Mouse (Mus musculus) heart, postnatal 4 days (tissue): ENCODE data around the gene Aar2. TPM values are rescaled to one million over a fixed set of nuclear protein-coding genes. Genes with fewer than 3 reads are reported as not detected.

Experiments used
- DNase-seq: peaks from one replicate; pipeline ENCODE4 v3.0.0; 2021
- total RNA-seq, 2 experiments: library from RNA; stranded (reverse); gene quantifications; 2 replicates each; pipeline ENCODE4 v1.2.3; 2021

Gene Aar2
- total RNA-seq, 2 experiments from 2014 or later, result 17.3 to 17.8 TPM

GRCm38 (mm10) chr2:156569261-156569660 is 21.9 kb downstream of the Aar2 start:
- DNase-seq, result no peak

- no peak for DNase-seq
These were observed 24.1 kb downstream of the Aar2 start for GRCm38 (mm10) chr2:156571521-156571920.

- DNase-seq, result no peak
These were observed 29.6 kb downstream of the Aar2 start for GRCm38 (mm10) chr2:156576850-156577587.

- no peak for DNase-seq
These were observed 33.1 kb downstream of the Aar2 start for GRCm38 (mm10) chr2:156580507-156580906.

- DNase-seq, result no peak
These were observed 33.9 kb downstream of the Aar2 start for GRCm38 (mm10) chr2:156581244-156581643.

GRCm38 (mm10) chr2:156582887-156583286 is 35.5 kb downstream of the Aar2 start:
- peak; percentile 22 for DNase-seq

GRCm38 (mm10) chr2:156584154-156584796 is 36.9 kb downstream of the Aar2 start:
- DNase-seq, result peak; percentile 27

GRCm38 (mm10) chr2:156584797-156585471 is 37.5 kb downstream of the Aar2 start:
- DNase-seq, result peak; percentile 52

GRCm38 (mm10) chr2:156589481-156589880 is 42.1 kb downstream of the Aar2 start:
- DNase-seq, result no peak

GRCm38 (mm10) chr2:156594987-156595490 is 47.7 kb downstream of the Aar2 start:
- no peak for DNase-seq

- DNase-seq, result no peak
These were observed 55.2 kb downstream of the Aar2 start for GRCm38 (mm10) chr2:156602581-156602980.

- no peak for DNase-seq
These were observed 56.3 kb downstream of the Aar2 start for GRCm38 (mm10) chr2:156603671-156604070.

- no peak for DNase-seq
These were observed 57.8 kb downstream of the Aar2 start for GRCm38 (mm10) chr2:156605144-156605543.

- no peak for DNase-seq
These were observed 58.6 kb downstream of the Aar2 start for GRCm38 (mm10) chr2:156605971-156606370.

GRCm38 (mm10) chr2:156613081-156613540 is 65.7 kb downstream of the Aar2 start:
- DNase-seq, result peak; percentile 69

- DNase-seq, result peak; percentile 28
These were observed 66.3 kb downstream of the Aar2 start, which contains the start of gene Dlgap4 for GRCm38 (mm10) chr2:156613541-156614257. TSS of gene Dlgap4 (plus strand) at chr2:156613705.

- DNase-seq, result no peak
These were observed 66.8 kb downstream of the Aar2 start for GRCm38 (mm10) chr2:156614258-156614556.

- no peak for DNase-seq
These were observed 67.6 kb downstream of the Aar2 start for GRCm38 (mm10) chr2:156614661-156615654.

GRCm38 (mm10) chr2:156616513-156616912 is 69.1 kb downstream of the Aar2 start:
- DNase-seq, result no peak

- no peak for DNase-seq
These were observed 70.2 kb downstream of the Aar2 start for GRCm38 (mm10) chr2:156617536-156617935.
